Mouse (Mus musculus) hematopoietic stem cell, adult 5-6 weeks (primary cell): ENCODE data around the gene Tctex1d4. TPM values are rescaled to one million over a fixed set of nuclear protein-coding genes. Genes with fewer than 3 reads are reported as not detected.

Experiments used
- ATAC-seq, 2 experiments: fragments of 125-278 bp in 1 of 2; replicated peaks in 1 of 2; 2 replicates each; pipeline ENCODE4 v1.8.0; 2016 to 2017; ENCODE audit warnings: inconsistent platforms in 2 of 2, mild to moderate bottlenecking in 2 of 2, moderate number of reproducible peaks in 2 of 2, low read depth in 1 of 2, moderate TSS enrichment in 1 of 2; ENCODE audit not compliant: low FRiP score in 2 of 2, poor library complexity in 2 of 2, severe bottlenecking in 2 of 2, insufficient read depth in 1 of 2, low TSS enrichment in 1 of 2
- total RNA-seq: library from RNA; stranded (forward); fragments of 172-1452, 232-1000 nt; gene quantifications from 2 replicates; pipeline ENCODE4 v1.2.3, GENCODE M21; 2017

Gene Tctex1d4
- total RNA-seq, 1 experiment from 2014 or later: not detected

GRCm38 (mm10) chr4:117151416-117151815 lies 24.8 kb downstream of the Tctex1d4 start:
- ATAC-seq: no peak

- no peak for ATAC-seq
Measured at GRCm38 (mm10) chr4:117152714-117153113, 26.1 kb downstream of the Tctex1d4 start.

GRCm38 (mm10) chr4:117155020-117155791 lies 28.6 kb downstream of the Tctex1d4 start:
- ATAC-seq: no peak

- ATAC-seq: peak; percentile 82 to 95
Measured at GRCm38 (mm10) chr4:117155792-117156355, 29.3 kb downstream of the Tctex1d4 start, which contains the start of gene Rps8. TSS of gene Rps8 (minus strand) at chr4:117156243.

- no peak for ATAC-seq
Measured at GRCm38 (mm10) chr4:117156372-117156771, 29.8 kb downstream of the Tctex1d4 start.

GRCm38 (mm10) chr4:117159666-117160065 lies 33.1 kb downstream of the Tctex1d4 start:
- ATAC-seq: no peak

GRCm38 (mm10) chr4:117161183-117161582 lies 34.6 kb downstream of the Tctex1d4 start:
- ATAC-seq: no peak

- no peak for ATAC-seq
Measured at GRCm38 (mm10) chr4:117169936-117170335, 43.3 kb downstream of the Tctex1d4 start.

Other genes with a start within 250 kb of the Tctex1d4 start
- gene Zswim5, start 249.4 kb upstream of the Tctex1d4 start, total RNA-seq: 0.10 and 0.56 TPM in 2 replicates
- gene Urod, start 132.4 kb upstream of the Tctex1d4 start, total RNA-seq: 40.1 and 52.0 TPM in 2 replicates
- 14.4 and 17.0 TPM in 2 replicates for gene Hectd3, start 131.5 kb upstream of the Tctex1d4 start, total RNA-seq
- 21.2 and 34.4 TPM in 2 replicates for gene Eif2b3, start 107.4 kb upstream of the Tctex1d4 start, total RNA-seq
- 0.13 TPM in 1 of 2 replicates, not detected in the other for gene Ptch2, start 30.7 kb upstream of the Tctex1d4 start, total RNA-seq
- gene Btbd19, start 1.1 kb upstream of the Tctex1d4 start, total RNA-seq: 8.4 and 13.3 TPM in 2 replicates
- gene Plk3, start 7.2 kb downstream of the Tctex1d4 start, total RNA-seq: 3.1 and 9.3 TPM in 2 replicates
- gene Rps8, start 29.4 kb downstream of the Tctex1d4 start, total RNA-seq: 2,027 and 2,234 TPM in 2 replicates
- gene Kif2c, start 55.8 kb downstream of the Tctex1d4 start, total RNA-seq: 21.9 and 30.0 TPM in 2 replicates
- 3.8 TPM in 1 of 2 replicates, not detected in the other for gene Tmem53, start 125.2 kb downstream of the Tctex1d4 start, total RNA-seq
- gene Armh1, start 125.3 kb downstream of the Tctex1d4 start, total RNA-seq: not detected in 2 replicates